In the genomic region with DNA sequence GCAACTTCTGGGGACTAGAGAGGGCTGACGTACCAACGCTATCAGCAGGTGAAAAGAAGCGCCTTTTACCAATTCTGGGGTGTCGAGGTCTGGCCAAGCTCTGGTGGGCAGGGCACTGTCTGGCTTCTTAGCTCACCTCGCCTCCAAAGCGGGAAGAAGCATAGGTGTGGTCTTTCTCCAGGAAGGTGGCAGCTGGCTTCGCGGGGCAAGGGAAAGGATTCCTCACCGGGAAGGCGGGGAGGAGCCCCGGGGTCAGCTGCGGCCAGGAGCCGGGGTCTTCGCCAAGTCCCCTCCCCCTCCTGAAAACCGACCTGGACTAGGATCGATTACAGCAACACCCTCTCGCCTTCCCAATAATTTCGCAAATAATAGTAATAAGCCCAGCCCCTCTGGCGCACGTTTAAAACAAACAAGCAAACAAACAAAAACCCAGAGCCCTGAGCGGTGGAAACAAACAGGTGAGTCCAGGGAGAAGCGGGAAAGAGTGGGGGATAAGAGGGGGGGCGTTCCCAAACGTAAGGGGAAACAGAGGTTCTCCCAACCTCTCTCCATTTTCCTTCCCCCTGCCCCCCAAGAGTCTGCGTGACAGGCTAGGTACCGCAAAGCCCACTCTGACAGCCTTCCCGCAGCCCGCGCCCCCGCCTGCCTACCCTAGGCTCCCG, we compare ENCODE assay signal across 8 mouse cellular contexts.
DNase-seq lines count a peak whose midpoint lies in the region; ATAC-seq and TF ChIP-seq lines count a peak whose summit lies in the region.

No protein-coding gene starts in this region.

- DNase-seq in adrenal gland, postnatal 25 days: peak; percentile 54
- DNase-seq in kidney, postnatal 0 days (ENCODE audit: low spot score): peak; percentile 19
- peak; percentile 40 for DNase-seq in lung, postnatal 36 days
- DNase-seq in right cerebral cortex, postnatal 4 days: peak; percentile 38

- no peaks in the 10 kb centered on the region for H3K27me3 ChIP-seq in ES-Bruce4 (ENCODE audit: control insufficient read depth, insufficient read depth, low read length, poor library complexity, severe bottlenecking)
- H3K27me3 ChIP-seq in embryonic facial prominence, embryonic 15.5 days: no peaks in the 10 kb centered on the region
- no peaks in the 10 kb centered on the region for H3K27me3 ChIP-seq in heart, embryonic 13.5 days (replicated peaks)
- H3K27me3 ChIP-seq in kidney, postnatal 0 days (ENCODE audit: insufficient read depth, low read length): no peaks in the 10 kb centered on the region

- no peak for TF ChIP-seq EP300 in ES-Bruce4 (IDR thresholded peaks at IDR 0.05; ENCODE audit: insufficient read depth, low read depth, low read length)

- WGBS in embryonic facial prominence, embryonic 15.5 days: under 1% methylated on average over 31 of the region's 31 CpGs
- under 1% methylated on average over 27 of the region's 31 CpGs for WGBS in heart, embryonic 13.5 days
- WGBS in kidney, postnatal 0 days: 2% methylated on average over 29 of the region's 31 CpGs

- H3K4me3 ChIP-seq in ES-Bruce4 (ENCODE audit: low read depth, low read length): peak overlapping the region; percentile 72
- peak overlapping the region; percentile 85 for H3K4me3 ChIP-seq in embryonic facial prominence, embryonic 15.5 days (replicated peaks)
- H3K4me3 ChIP-seq in heart, embryonic 13.5 days: peak overlapping the region; percentile 92
- peak overlapping the region; percentile 80 for H3K4me3 ChIP-seq in kidney, postnatal 0 days (replicated peaks; ENCODE audit: low read depth, low read length)

- H3K36me3 ChIP-seq in ES-Bruce4 (ENCODE audit: control insufficient read depth, insufficient read depth, low read length, poor library complexity, severe bottlenecking): no peaks in the 10 kb centered on the region
- 0 out of 2 replicates have a peak, but pooled peaks cover under 1% of the 10 kb centered on the region for H3K36me3 ChIP-seq in embryonic facial prominence, embryonic 15.5 days
- H3K36me3 ChIP-seq in heart, embryonic 13.5 days: no peaks in the 10 kb centered on the region
- H3K36me3 ChIP-seq in kidney, postnatal 0 days (ENCODE audit: insufficient read depth, low read length): no peaks in the 10 kb centered on the region

- peak overlapping the region; percentile 98 for H3K9ac ChIP-seq in ES-Bruce4 (ENCODE audit: low read depth, poor library complexity, severe bottlenecking)
- H3K9ac ChIP-seq in embryonic facial prominence, embryonic 15.5 days: peak overlapping the region; percentile 77
- H3K9ac ChIP-seq in heart, embryonic 13.5 days: peak overlapping the region; percentile 93
- H3K9ac ChIP-seq in kidney, postnatal 0 days (ENCODE audit: low read depth, low read length): peak overlapping the region; percentile 95

- no peaks in the 10 kb centered on the region for H3K9me3 ChIP-seq in ES-Bruce4 (replicated peaks; ENCODE audit: control insufficient read depth, insufficient read depth, low read length, poor library complexity, severe bottlenecking)
- H3K9me3 ChIP-seq in embryonic facial prominence, embryonic 15.5 days (replicated peaks): no peaks in the 10 kb centered on the region
- H3K9me3 ChIP-seq in heart, embryonic 13.5 days: no peaks in the 10 kb centered on the region
- H3K9me3 ChIP-seq in kidney, postnatal 0 days (replicated peaks; ENCODE audit: low read length): no peaks in the 10 kb centered on the region

- H3K27ac ChIP-seq in ES-Bruce4 (ENCODE audit: insufficient read depth, low read length): peak overlapping the region; percentile 45
- H3K27ac ChIP-seq in embryonic facial prominence, embryonic 15.5 days (replicated peaks): peak overlapping the region; percentile 93
- peak overlapping the region; percentile 90 for H3K27ac ChIP-seq in heart, embryonic 13.5 days (replicated peaks)
- H3K27ac ChIP-seq in kidney, postnatal 0 days: peak overlapping the region; percentile 96

- H3K4me2 ChIP-seq in embryonic facial prominence, embryonic 15.5 days (replicated peaks): peak overlapping the region; percentile 93
- H3K4me2 ChIP-seq in heart, embryonic 13.5 days: peak overlapping the region; percentile 84
- H3K4me2 ChIP-seq in kidney, postnatal 0 days (ENCODE audit: low read length): peak overlapping the region; percentile 95

- no peak for TF ChIP-seq CTCF in ES-Bruce4 (IDR thresholded peaks at IDR 0.05; ENCODE audit: low read depth, low read length)
- no peak for TF ChIP-seq CTCF in kidney, postnatal 0 days (IDR thresholded peaks at IDR 0.05; ENCODE audit: low read depth)

- H3K4me1 ChIP-seq in ES-Bruce4 (ENCODE audit: control insufficient read depth, insufficient read depth, low read length): peaks cover 3% of the 10 kb centered on the region
- peaks cover 24% of the 10 kb centered on the region for H3K4me1 ChIP-seq in embryonic facial prominence, embryonic 15.5 days
- peaks cover 29% of the 10 kb centered on the region for H3K4me1 ChIP-seq in heart, embryonic 13.5 days
- H3K4me1 ChIP-seq in kidney, postnatal 0 days (replicated peaks; ENCODE audit: insufficient read depth, low read length): 0 out of 2 replicates have a peak, but pooled peaks cover 2% of the 10 kb centered on the region

- ATAC-seq in embryonic facial prominence, embryonic 15.5 days (ENCODE audit: insufficient number of reproducible peaks, low FRiP score, low TSS enrichment, low read depth): no peak; the same call in 1 of the 2 replicates
- no peak for ATAC-seq in heart, embryonic 13.5 days (ENCODE audit: extremely low read depth, insufficient number of reproducible peaks, low FRiP score, low TSS enrichment)
- ATAC-seq in kidney, postnatal 0 days (replicated peaks; ENCODE audit: low FRiP score, low read depth): 0 out of 2 replicates have a peak, but pooled peaks have one; percentile 0
- ATAC-seq in granulocyte monocyte progenitor cell, adult 5-6 weeks (replicated peaks; ENCODE audit: poor library complexity, severe bottlenecking): no peak

- no peak for TF ChIP-seq POLR2A in ES-Bruce4 (IDR thresholded peaks at IDR 0.05; ENCODE audit: insufficient read depth, low read length)

Comparison
In these comparisons a context has a peak if more than half of its experiments do, and no peak if none do; other contexts are left out.
1. H3K27ac ChIP-seq: peak in every context shown above with its lines; median percentile 96 in kidney, postnatal 0 days; 93 in embryonic facial prominence, embryonic 15.5 days; 90 in heart, embryonic 13.5 days; 45 in ES-Bruce4.